Mouse (Mus musculus): ENCODE measurements around the gene Vmn1r60. TPM values are rescaled to one million over a fixed set of nuclear protein-coding genes. Genes with fewer than 3 reads are reported as not detected.
"Not testable (repeated sequence)": the region's sequence is repeated elsewhere in the genome, so short reads cannot be mapped to it uniquely, and the experiment has no call there.

The Vmn1r60 gene
- not detected for total RNA-seq (2021)

- not testable (repeated sequence) for DNase-seq
Observed at GRCm38 (mm10) chr7:5547217-5547616, at the start of gene Vmn1r60. Gene Vmn1r60, minus strand, starts transcription at chr7:5547317.

DNA sequence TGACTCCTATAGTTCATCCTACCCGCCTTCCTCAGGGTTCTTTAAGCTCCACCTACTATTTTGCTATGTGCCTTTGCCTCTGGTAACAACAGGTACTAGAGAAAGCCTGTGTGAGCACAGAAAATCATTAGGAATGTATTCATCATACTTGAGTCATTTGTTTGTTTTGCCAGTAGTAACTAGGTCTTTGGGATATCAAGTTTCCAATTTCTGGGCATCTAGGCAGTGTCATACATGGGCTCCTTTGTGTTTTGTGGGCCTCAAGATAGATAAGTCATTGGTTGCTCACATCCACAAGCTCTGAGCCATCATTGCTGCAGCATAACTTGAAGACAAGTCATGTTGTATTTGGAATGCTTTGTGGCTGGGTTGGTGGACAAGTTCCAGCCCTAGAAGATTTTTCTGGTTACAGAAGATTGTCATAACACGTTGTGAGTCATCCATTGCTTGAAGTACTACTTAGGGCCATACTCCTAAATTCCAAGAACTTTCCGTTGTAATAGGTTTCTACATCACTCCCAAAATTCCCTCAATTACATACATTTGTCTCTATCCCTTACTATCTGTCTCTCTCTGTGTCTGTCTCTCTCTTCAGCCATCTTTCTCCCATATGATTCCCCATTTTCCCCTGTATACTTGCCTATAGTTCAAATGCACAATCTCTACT is 6.2 kb downstream of the Vmn1r60 start:
- not testable (repeated sequence) for DNase-seq

DNA sequence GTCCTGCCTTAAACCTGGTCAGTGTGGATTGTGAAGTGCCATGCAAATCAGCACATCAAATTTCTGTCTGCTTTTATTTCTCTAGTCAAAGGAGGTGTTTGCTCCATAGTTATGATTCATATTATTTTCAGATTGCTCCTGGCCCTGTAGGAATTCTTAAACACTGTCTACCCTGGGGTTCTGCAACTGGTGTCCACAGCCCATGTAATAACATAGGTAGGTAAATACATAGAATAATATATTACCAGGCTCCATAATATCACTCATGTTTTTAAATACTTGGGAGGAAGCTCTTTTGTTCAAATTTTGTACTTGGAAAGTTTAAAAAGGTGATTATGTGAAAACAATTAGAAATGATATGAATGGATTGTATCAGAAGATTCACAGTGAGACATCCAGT is 53.3 kb downstream of the Vmn1r60 start, which contains the start of gene Vmn2r28:
Gene Vmn2r28 (minus strand): TSS at position 101 of the 400 bp plus-strand sequence.
- DNase-seq: not testable (repeated sequence)

Other genes with a start within 250 kb of the Vmn1r60 start
- gene Gm5065, start 196.8 kb downstream of the Vmn1r60 start, total RNA-seq (2021): not detected
- gene Nlrp2, start 196.3 kb downstream of the Vmn1r60 start, total RNA-seq (2021): not detected
- not detected for gene Vmn1r58, start 133.9 kb downstream of the Vmn1r60 start, total RNA-seq (2021)
- not detected for gene Vmn1r59, start 90.5 kb downstream of the Vmn1r60 start, total RNA-seq (2021)
- gene Vmn2r28, start 53.4 kb downstream of the Vmn1r60 start, total RNA-seq (2021): not detected
- not detected for gene Vmn1r61, start 66.0 kb upstream of the Vmn1r60 start, total RNA-seq (2021)
- gene Vmn1r62, start 126.3 kb upstream of the Vmn1r60 start, total RNA-seq (2021): not detected